Mouse (Mus musculus) right cerebral cortex, adult 2 months (tissue): ENCODE measurements around the gene Ncstn.

Source experiments
- DNase-seq, 2 experiments: peaks; one replicate each; pipeline ENCODE4 v3.0.0; 2021 to 2022; ENCODE audit warnings: low spot score in 2 of 2

Ncstn gene

GRCm38 (mm10) chr1:172082101-172082898 is at the start of gene Ncstn, which contains the start of gene Copa:
TSS of gene Ncstn (minus strand) at chr1:172082795.
TSS of gene Copa (plus strand) at chr1:172082529.
- DNase-seq = peak; percentile 94

GRCm38 (mm10) chr1:172132319-172132718 is 49.7 kb upstream of the Ncstn start:
- no peak for DNase-seq

- DNase-seq = no peak
Observed at GRCm38 (mm10) chr1:172129780-172130179, 47.2 kb upstream of the Ncstn start.

- DNase-seq = peak; percentile 37 to 45
Observed at GRCm38 (mm10) chr1:172129108-172129507, 46.5 kb upstream of the Ncstn start.

- no peak for DNase-seq
Observed at GRCm38 (mm10) chr1:172128563-172128962, 46.0 kb upstream of the Ncstn start.

GRCm38 (mm10) chr1:172127487-172127886 is 44.9 kb upstream of the Ncstn start:
- DNase-seq = no peak

GRCm38 (mm10) chr1:172126376-172127347 is 44.1 kb upstream of the Ncstn start, which contains the start of gene Pex19:
TSS of gene Pex19 (plus strand) at chr1:172126755.
- DNase-seq = peak; percentile 77 to 79

GRCm38 (mm10) chr1:172124572-172124971 is 42.0 kb upstream of the Ncstn start:
- no peak for DNase-seq

GRCm38 (mm10) chr1:172122671-172123070 is 40.1 kb upstream of the Ncstn start:
- no peak for DNase-seq

GRCm38 (mm10) chr1:172119720-172120119 is 37.1 kb upstream of the Ncstn start:
- DNase-seq = peak; percentile 32 to 57

GRCm38 (mm10) chr1:172119100-172119499 is 36.5 kb upstream of the Ncstn start:
- DNase-seq = no peak

- no peak for DNase-seq
Observed at GRCm38 (mm10) chr1:172116948-172117347, 34.4 kb upstream of the Ncstn start.

GRCm38 (mm10) chr1:172107777-172108477 is 25.3 kb upstream of the Ncstn start:
- DNase-seq = no peak

- no peak for DNase-seq
Observed at GRCm38 (mm10) chr1:172105101-172105500, 22.5 kb upstream of the Ncstn start.

GRCm38 (mm10) chr1:172103619-172104018 is 21.0 kb upstream of the Ncstn start:
- DNase-seq = no peak

GRCm38 (mm10) chr1:172099325-172100033 is 16.9 kb upstream of the Ncstn start:
- no peak for DNase-seq

GRCm38 (mm10) chr1:172095202-172095601 is 12.6 kb upstream of the Ncstn start:
- no peak for DNase-seq

- DNase-seq = no peak
Observed at GRCm38 (mm10) chr1:172094295-172094694, 11.7 kb upstream of the Ncstn start.

GRCm38 (mm10) chr1:172093522-172093921 is 10.9 kb upstream of the Ncstn start:
- DNase-seq = no peak

- DNase-seq = no peak
Observed at GRCm38 (mm10) chr1:172082899-172083445, 377 bp upstream of the Ncstn start.

GRCm38 (mm10) chr1:172077981-172078380 is 4.6 kb downstream of the Ncstn start:
- DNase-seq = no peak
